Mouse (Mus musculus) testis, adult 2 months (tissue): Measurements from ENCODE around the gene Irgc1.

Source experiments
- CTCF ChIP-seq: fragments of 200-500 bp; IDR thresholded peaks from 2 replicates; pipeline ENCODE4 v1.5.1; 2012; ENCODE audit warnings: low read depth, mild to moderate bottlenecking, inconsistent platforms, low read length, moderate library complexity; ENCODE audit not compliant: control insufficient read depth, insufficient read depth, insufficient replicate concordance
- POLR2A ChIP-seq: fragments of 200-500 bp; IDR thresholded peaks from 2 replicates; pipeline ENCODE4 v1.6.1; 2012; ENCODE audit warnings: low read depth, mild to moderate bottlenecking, inconsistent platforms, low read length, moderate library complexity; ENCODE audit not compliant: control insufficient read depth

DNA sequence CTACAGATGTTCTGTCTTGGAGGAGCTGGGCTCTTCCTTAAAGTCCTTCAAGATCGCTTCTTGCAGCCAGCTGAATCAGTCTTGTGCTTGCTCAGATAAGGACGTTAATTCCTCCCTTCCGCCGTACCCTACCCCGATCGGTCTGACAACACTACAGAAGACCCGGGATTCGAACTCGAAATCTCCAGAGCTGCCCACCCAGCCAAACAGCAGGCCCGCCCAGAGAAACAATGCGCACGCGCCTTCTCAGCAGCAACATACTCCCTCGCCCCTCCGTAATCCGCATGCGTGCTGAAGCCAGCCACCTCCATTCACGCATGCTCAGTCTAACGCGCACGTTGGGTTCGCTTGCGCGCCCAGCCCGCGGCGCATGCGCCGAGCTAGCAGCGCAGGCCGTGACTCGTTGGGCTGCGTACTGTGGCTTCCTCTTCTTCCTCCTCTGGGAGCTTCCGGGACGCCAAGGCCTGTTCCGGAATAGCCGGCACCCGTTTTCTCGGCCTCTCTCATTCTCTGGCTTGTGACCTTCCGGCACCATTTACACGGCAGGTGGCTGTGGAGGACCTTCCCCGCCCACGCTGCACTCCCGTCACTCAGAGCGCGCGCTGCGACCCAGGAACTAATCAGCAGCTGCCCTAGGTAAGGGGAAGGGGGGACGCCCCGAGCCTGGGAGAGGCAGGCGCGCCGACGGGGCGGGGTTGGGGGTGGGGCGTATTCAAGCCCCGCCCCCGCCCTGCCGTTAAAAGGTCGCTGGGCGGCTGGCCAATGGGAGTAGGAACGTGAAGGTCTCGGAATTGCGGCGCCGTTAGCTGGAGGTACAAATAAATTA lies 52.6 kb downstream of the Irgc1 start, which contains the start of gene Smg9:
- TF ChIP-seq POLR2A = peak; percentile 42
- no peak for TF ChIP-seq CTCF
